Mouse (Mus musculus) testis, adult 2 months (tissue): ENCODE results near the gene Apba1.

Experiments used
- CTCF ChIP-seq: fragments of 200-500 bp; IDR thresholded peaks from 2 replicates; pipeline ENCODE4 v1.5.1; 2012; ENCODE audit warnings: low read depth, mild to moderate bottlenecking, inconsistent platforms, low read length, moderate library complexity; ENCODE audit not compliant: control insufficient read depth, insufficient read depth, insufficient replicate concordance
- POLR2A ChIP-seq: fragments of 200-500 bp; IDR thresholded peaks from 2 replicates; pipeline ENCODE4 v1.6.1; 2012; ENCODE audit warnings: low read depth, mild to moderate bottlenecking, inconsistent platforms, low read length, moderate library complexity; ENCODE audit not compliant: control insufficient read depth

- TF ChIP-seq POLR2A (no peak), CTCF (no peak)
Measured at GRCm38 (mm10) chr19:23757011-23757410, 1.7 kb upstream of the Apba1 start.
